Mouse (Mus musculus): ENCODE measurements around the gene 4930579F01Rik. TPM values are rescaled to one million over a fixed set of nuclear protein-coding genes. Genes with fewer than 3 reads are reported as not detected.

Gene 4930579F01Rik
- polyA plus RNA-seq, 1 experiment from 2014 or later: 0.22 TPM

DNA sequence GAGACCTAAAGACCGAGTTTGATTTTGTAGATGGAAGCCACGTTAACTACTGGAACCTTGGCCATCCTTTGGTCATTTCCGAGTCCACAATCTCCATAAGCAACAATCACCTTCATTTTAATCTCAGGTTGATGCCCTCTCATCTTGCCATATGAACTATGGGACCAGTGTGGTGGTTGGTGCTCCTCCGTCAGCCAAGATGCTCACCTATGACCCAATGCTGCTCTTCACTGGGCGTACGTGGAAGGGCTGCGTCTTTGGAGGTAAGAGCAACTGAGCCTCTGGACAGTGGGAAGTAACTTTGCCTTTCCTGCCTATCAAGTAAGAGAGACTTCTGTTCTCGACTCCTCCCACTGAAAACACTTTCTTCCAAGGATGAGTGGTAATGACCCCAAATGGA is 34.2 kb upstream of the 4930579F01Rik start:
- WGBS: 93% methylated on average over 8 of the region's 8 CpGs
- DNase-seq (ENCODE audit: low spot score) (no peak), ATAC-seq (ENCODE audit: low FRiP score, low TSS enrichment) (no peak)
- no peak for TF ChIP-seq CTCF (IDR thresholded peaks at IDR 0.05; ENCODE audit: low read depth)
- no peak for TF ChIP-seq EP300 (optimal IDR thresholded peaks at IDR 0.05)
- H3K4me2 ChIP-seq (replicated peaks; ENCODE audit: low read depth): no peak overlapping the region
- H3K27ac ChIP-seq (replicated peaks): no peak overlapping the region
- H3K9me3 ChIP-seq (ENCODE audit: control insufficient read depth, low read length): no peaks in the 10 kb centered on the region
- H3K36me3 ChIP-seq (ENCODE audit: control insufficient read depth, insufficient read depth, low read length): no peaks in the 10 kb centered on the region
- H3K4me1 ChIP-seq (replicated peaks; ENCODE audit: control insufficient read depth, insufficient read depth): no peaks in the 10 kb centered on the region
- H3K9ac ChIP-seq (ENCODE audit: low read length): no peak overlapping the region
- H3K27me3 ChIP-seq (ENCODE audit: control insufficient read depth, insufficient read depth, low read length): no peaks in the 10 kb centered on the region
- no peak overlapping the region for H3K4me3 ChIP-seq (ENCODE audit: low read depth, low read length)

DNA sequence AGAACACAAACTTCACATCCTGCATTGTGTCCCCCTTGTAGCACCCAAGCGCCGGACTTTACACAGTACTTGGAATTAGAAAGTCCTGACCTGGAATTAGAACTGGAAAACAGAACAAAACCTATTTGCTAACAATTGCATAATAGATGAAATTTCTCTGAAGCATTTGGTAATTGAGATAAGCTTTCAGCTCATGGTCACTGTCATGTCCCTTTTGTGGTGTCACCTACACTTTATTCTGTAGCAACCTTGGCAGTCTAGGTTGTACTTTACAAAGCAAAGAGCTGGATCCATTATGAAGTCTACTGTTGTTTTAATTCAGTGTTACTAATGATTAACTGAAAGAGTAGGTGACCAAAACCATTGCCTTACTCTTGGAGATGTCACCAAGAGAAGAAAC is 33.5 kb upstream of the 4930579F01Rik start:
- H3K36me3 ChIP-seq (ENCODE audit: control insufficient read depth, insufficient read depth, low read length): no peaks in the 10 kb centered on the region
- no peak overlapping the region for H3K27ac ChIP-seq (replicated peaks)
- TF ChIP-seq CTCF (IDR thresholded peaks at IDR 0.05; ENCODE audit: low read depth): no peak
- no peak for TF ChIP-seq EP300 (optimal IDR thresholded peaks at IDR 0.05)
- no peak for DNase-seq (ENCODE audit: low spot score)
- H3K4me3 ChIP-seq (ENCODE audit: low read depth, low read length): no peak overlapping the region
- H3K4me1 ChIP-seq (replicated peaks; ENCODE audit: control insufficient read depth, insufficient read depth): no peaks in the 10 kb centered on the region
- 71% methylated on average over 2 of the region's 2 CpGs for WGBS
- H3K9ac ChIP-seq (ENCODE audit: low read length): no peak overlapping the region
- H3K4me2 ChIP-seq (replicated peaks; ENCODE audit: low read depth): no peak overlapping the region
- H3K27me3 ChIP-seq (ENCODE audit: control insufficient read depth, insufficient read depth, low read length): no peaks in the 10 kb centered on the region
- no peaks in the 10 kb centered on the region for H3K9me3 ChIP-seq (ENCODE audit: control insufficient read depth, low read length)
- ATAC-seq (ENCODE audit: low FRiP score, low TSS enrichment): no peak

DNA sequence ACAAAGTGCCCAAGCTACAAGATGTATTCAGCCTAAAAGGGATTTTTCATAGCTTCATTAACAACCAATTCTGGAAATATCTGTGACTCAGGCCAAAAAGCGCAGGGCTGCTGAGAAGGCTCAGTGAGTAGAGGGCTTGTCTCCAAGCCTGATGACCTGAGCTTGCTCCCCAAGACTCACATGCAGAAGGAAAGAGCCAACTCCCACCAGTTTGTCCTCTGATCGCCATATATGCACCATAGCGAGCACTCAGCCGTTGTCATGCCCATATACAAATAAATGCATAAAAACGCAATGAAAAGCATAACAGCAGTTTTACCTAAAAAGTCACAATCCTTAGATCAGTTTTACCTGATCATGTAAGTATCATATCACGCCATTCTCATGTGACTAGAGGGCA is 32.9 kb upstream of the 4930579F01Rik start:
- Histone ChIP-seq H3K27me3 (ENCODE audit: control insufficient read depth, insufficient read depth, low read length) (no peaks in the 10 kb centered on the region), H3K27ac (replicated peaks) (no peak overlapping the region), H3K4me2 (replicated peaks; ENCODE audit: low read depth) (no peak overlapping the region), H3K4me1 (replicated peaks; ENCODE audit: control insufficient read depth, insufficient read depth) (no peaks in the 10 kb centered on the region), H3K9me3 (ENCODE audit: control insufficient read depth, low read length) (no peaks in the 10 kb centered on the region), H3K36me3 (ENCODE audit: control insufficient read depth, insufficient read depth, low read length) (no peaks in the 10 kb centered on the region), H3K4me3 (ENCODE audit: low read depth, low read length) (no peak overlapping the region), H3K9ac (ENCODE audit: low read length) (no peak overlapping the region)
- DNase-seq (ENCODE audit: low spot score) (no peak), ATAC-seq (ENCODE audit: low FRiP score, low TSS enrichment) (no peak)
- 94% methylated on average over 6 of the region's 6 CpGs for WGBS
- TF ChIP-seq CTCF (IDR thresholded peaks at IDR 0.05; ENCODE audit: low read depth): no peak
- no peak for TF ChIP-seq EP300 (optimal IDR thresholded peaks at IDR 0.05)

DNA sequence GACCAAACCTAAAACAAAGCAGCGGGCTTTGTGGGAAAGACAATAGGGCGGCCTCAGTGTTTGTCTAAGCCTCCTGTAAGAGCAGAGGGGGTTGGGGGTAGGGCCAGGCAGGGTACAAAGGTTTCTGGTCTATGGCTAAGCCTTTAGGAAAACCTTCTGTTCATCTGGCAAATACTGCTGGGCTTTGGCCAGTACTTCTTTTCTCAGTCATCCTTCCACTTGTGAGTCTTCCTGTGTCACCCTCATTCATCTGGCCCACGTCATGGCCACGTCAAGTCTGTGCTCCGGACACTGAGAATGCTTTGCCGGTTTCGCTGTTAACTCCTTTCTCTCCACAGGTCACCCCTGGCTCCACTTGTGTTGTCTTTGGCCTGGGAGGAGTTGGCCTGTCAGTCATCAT is 32.2 kb upstream of the 4930579F01Rik start:
- H3K9me3 ChIP-seq (ENCODE audit: control insufficient read depth, low read length): no peaks in the 10 kb centered on the region
- no peaks in the 10 kb centered on the region for H3K27me3 ChIP-seq (ENCODE audit: control insufficient read depth, insufficient read depth, low read length)
- 46% methylated on average over 7 of the region's 7 CpGs for WGBS
- no peak for TF ChIP-seq CTCF (IDR thresholded peaks at IDR 0.05; ENCODE audit: low read depth)
- no peaks in the 10 kb centered on the region for H3K36me3 ChIP-seq (ENCODE audit: control insufficient read depth, insufficient read depth, low read length)
- DNase-seq (ENCODE audit: low spot score) (peak; percentile 58), ATAC-seq (ENCODE audit: low FRiP score, low TSS enrichment) (peak; percentile 50; the same call in 1 of the 2 replicates)
- H3K4me3 ChIP-seq (ENCODE audit: low read depth, low read length): no peak overlapping the region
- no peak overlapping the region for H3K9ac ChIP-seq (ENCODE audit: low read length)
- H3K4me2 ChIP-seq (replicated peaks; ENCODE audit: low read depth): no peak overlapping the region
- H3K27ac ChIP-seq (replicated peaks): no peak overlapping the region
- no peaks in the 10 kb centered on the region for H3K4me1 ChIP-seq (replicated peaks; ENCODE audit: control insufficient read depth, insufficient read depth)

DNA sequence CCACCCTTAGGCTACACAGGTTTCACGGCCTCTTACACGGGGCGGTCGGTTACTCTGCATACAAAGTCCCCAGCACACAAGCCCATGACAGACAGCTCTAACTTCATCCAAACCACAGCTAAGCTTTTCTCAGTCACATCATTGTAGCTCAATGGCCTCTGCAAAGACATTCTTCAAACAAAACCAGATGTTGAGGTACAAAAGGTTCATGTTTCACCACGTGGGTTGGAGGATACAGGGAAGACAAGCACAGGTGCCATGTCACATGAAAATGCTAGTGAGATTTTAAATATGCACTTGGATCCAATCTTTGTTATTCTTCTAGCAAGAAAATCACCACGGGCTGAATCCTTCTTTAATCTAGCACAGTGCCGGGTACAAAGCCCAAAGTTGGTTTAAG is 31.7 kb upstream of the 4930579F01Rik start:
- no peak overlapping the region; the same call in 1 of the 2 replicates for H3K27ac ChIP-seq (replicated peaks)
- TF ChIP-seq EP300 (optimal IDR thresholded peaks at IDR 0.05) (no peak), CTCF (IDR thresholded peaks at IDR 0.05; ENCODE audit: low read depth) (no peak)
- DNase-seq (ENCODE audit: low spot score) (no peak), ATAC-seq (ENCODE audit: low FRiP score, low TSS enrichment) (no peak)
- WGBS: 54% methylated on average over 6 of the region's 7 CpGs
- H3K9me3 ChIP-seq (ENCODE audit: control insufficient read depth, low read length): no peaks in the 10 kb centered on the region
- no peaks in the 10 kb centered on the region for H3K36me3 ChIP-seq (ENCODE audit: control insufficient read depth, insufficient read depth, low read length)
- H3K4me2 ChIP-seq (replicated peaks; ENCODE audit: low read depth): no peak overlapping the region
- no peak overlapping the region for H3K9ac ChIP-seq (ENCODE audit: low read length)
- no peaks in the 10 kb centered on the region for H3K4me1 ChIP-seq (replicated peaks; ENCODE audit: control insufficient read depth, insufficient read depth)
- no peaks in the 10 kb centered on the region for H3K27me3 ChIP-seq (ENCODE audit: control insufficient read depth, insufficient read depth, low read length)
- H3K4me3 ChIP-seq (ENCODE audit: low read depth, low read length): no peak overlapping the region

DNA sequence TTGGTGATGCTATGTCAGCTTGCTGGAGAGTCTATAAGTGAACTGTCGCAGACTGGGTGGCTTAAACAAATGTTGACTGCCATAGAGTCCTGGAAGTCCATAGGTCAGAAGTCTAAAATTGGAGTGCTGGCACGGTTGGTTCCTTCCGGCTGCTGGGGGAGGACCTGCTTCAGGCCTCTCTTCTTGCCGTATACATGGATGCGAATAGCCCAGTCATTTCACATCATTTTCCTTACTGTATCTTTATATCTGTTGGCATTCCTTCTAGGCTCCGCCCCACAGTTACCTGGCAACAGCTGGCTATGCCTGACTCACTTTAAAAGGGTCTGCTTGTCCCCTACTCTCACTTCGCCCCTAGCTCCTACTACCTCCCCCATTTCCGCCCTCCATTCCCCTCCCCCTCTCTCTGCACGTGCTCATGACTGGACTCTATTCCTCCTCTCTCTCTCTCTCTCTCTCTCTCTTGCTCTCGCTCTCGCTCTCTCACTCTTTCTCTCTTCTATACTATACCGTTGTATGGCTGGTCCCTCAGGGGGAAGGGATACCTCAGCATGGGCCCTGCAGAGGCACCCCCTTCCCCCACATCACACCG is 30.8 kb upstream of the 4930579F01Rik start:
- Histone ChIP-seq H3K27ac (replicated peaks) (no peak overlapping the region), H3K9ac (ENCODE audit: low read length) (no peak overlapping the region), H3K9me3 (ENCODE audit: control insufficient read depth, low read length) (no peaks in the 10 kb centered on the region), H3K27me3 (ENCODE audit: control insufficient read depth, insufficient read depth, low read length) (no peaks in the 10 kb centered on the region), H3K4me3 (ENCODE audit: low read depth, low read length) (no peak overlapping the region), H3K36me3 (ENCODE audit: control insufficient read depth, insufficient read depth, low read length) (no peaks in the 10 kb centered on the region), H3K4me2 (replicated peaks; ENCODE audit: low read depth) (no peak overlapping the region), H3K4me1 (replicated peaks; ENCODE audit: control insufficient read depth, insufficient read depth) (no peaks in the 10 kb centered on the region)
- 80% methylated on average over 13 of the region's 13 CpGs for WGBS
- no peak for ATAC-seq (ENCODE audit: low FRiP score, low TSS enrichment)
- TF ChIP-seq EP300 (optimal IDR thresholded peaks at IDR 0.05) (no peak), CTCF (IDR thresholded peaks at IDR 0.05; ENCODE audit: low read depth) (no peak)
- DNase-seq (ENCODE audit: low spot score): no peak
